Mouse (Mus musculus) C2C12 (cell line): Measurements from ENCODE around the gene Etv6.

ENCODE experiments used
- CTCF ChIP-seq: IDR thresholded peaks from one replicate; pipeline ENCODE4 v1.5.1; 2011; ENCODE audit not compliant: control insufficient read depth, insufficient read depth, insufficient read length
- FOSL1 ChIP-seq: IDR thresholded peaks from one replicate; pipeline ENCODE4 v1.8.0; 2011; ENCODE audit warnings: mild to moderate bottlenecking, low read length; ENCODE audit not compliant: poor library complexity, insufficient read depth, severe bottlenecking
- MYOG ChIP-seq: IDR thresholded peaks from one replicate; pipeline ENCODE4 v1.6.1; 2011; ENCODE audit not compliant: control insufficient read depth, insufficient read length; ENCODE audit errors: extremely low read depth

GRCm38 (mm10) chr6:134205163-134205562 lies 169.7 kb downstream of the Etv6 start:
- no peak for TF ChIP-seq MYOG
- TF ChIP-seq FOSL1: no peak
- TF ChIP-seq CTCF: no peak
